In genomic region chr15:62161975-62162647, GRCm38 (mm10) we compare ENCODE assay signal across 9 mouse cellular contexts.
DNase-seq lines count a peak whose midpoint lies in the region; ATAC-seq and TF ChIP-seq lines count a peak whose summit lies in the region.
"Had no signal": no experiment of that assay in that cellular context is flagged by ENCODE, and none has a peak within 500 bp of the region (broad histone marks: within the 10 kb centered on the region; RNA-seq: fewer than 3 reads in every experiment).

No protein-coding gene starts in this region.

- H3K4me2 ChIP-seq in heart, embryonic 14.5 days (ENCODE audit: low read length), result peak overlapping the region; percentile 41
- no peak overlapping the region for H3K4me2 ChIP-seq in liver, embryonic 13.5 days

- H3K36me3 ChIP-seq in heart, embryonic 14.5 days (ENCODE audit: control insufficient read depth, insufficient read depth, low read length), result no peaks in the 10 kb centered on the region
- H3K36me3 ChIP-seq in liver, embryonic 13.5 days, result no peaks in the 10 kb centered on the region

- no peaks in the 10 kb centered on the region for H3K27me3 ChIP-seq in cerebellum, adult 2 months (ENCODE audit: control insufficient read depth, insufficient read depth, low read length)
- no peaks in the 10 kb centered on the region for H3K27me3 ChIP-seq in heart, embryonic 14.5 days (ENCODE audit: control insufficient read depth, insufficient read depth, low read length)
- no peaks in the 10 kb centered on the region for H3K27me3 ChIP-seq in liver, embryonic 13.5 days

- no peaks in the 10 kb centered on the region for H3K9me3 ChIP-seq in heart, embryonic 14.5 days (ENCODE audit: control insufficient read depth, low read length)
- H3K9me3 ChIP-seq in liver, embryonic 13.5 days (replicated peaks), result no peaks in the 10 kb centered on the region

- no peak overlapping the region for H3K27ac ChIP-seq in cerebellum, adult 2 months (ENCODE audit: insufficient read depth, low read length)
- peak overlapping the region; percentile 49 to 55 for H3K27ac ChIP-seq in heart, embryonic 14.5 days (replicated peaks in 1 of 2; ENCODE audit: control insufficient read depth in 1 of 2, insufficient read depth in 1 of 2, low read depth in 2 of 2, low read length in 2 of 2)
- peak overlapping the region; percentile 95 for H3K27ac ChIP-seq in liver, embryonic 13.5 days

- WGBS in cerebellum, adult 2 months, result 9% methylated on average over 8 of the region's 8 CpGs
- 27% methylated on average over 8 of the region's 8 CpGs for WGBS in heart, embryonic 14.5 days
- 58% methylated on average over 8 of the region's 8 CpGs for WGBS in liver, embryonic 13.5 days (ENCODE audit: insufficient replicate concordance)

- TF ChIP-seq POLR2A in cerebellum, adult 2 months (IDR thresholded peaks at IDR 0.05; ENCODE audit: borderline replicate concordance, insufficient read depth, low read length), result no peak

- TF ChIP-seq CTCF in cerebellum, adult 2 months (IDR thresholded peaks at IDR 0.05; ENCODE audit: borderline replicate concordance, insufficient read depth, low read depth, low read length), result no peak

- H3K9ac ChIP-seq in heart, embryonic 14.5 days (ENCODE audit: low read length), result peak overlapping the region; percentile 5; the same call in 1 of the 2 replicates
- H3K9ac ChIP-seq in liver, embryonic 13.5 days, result peak overlapping the region; percentile 46

- H3K4me1 ChIP-seq in cerebellum, adult 2 months (ENCODE audit: control insufficient read depth, insufficient read depth, low read length), result peaks cover 11% of the 10 kb centered on the region; the same call in 1 of the 2 replicates
- peaks cover 7 to 14% of the 10 kb centered on the region in 2 experiments; a peak in 3 of 4 replicates for H3K4me1 ChIP-seq in heart, embryonic 14.5 days (ENCODE audit: control insufficient read depth in 2 of 2, insufficient read depth in 2 of 2, low read length in 2 of 2)
- H3K4me1 ChIP-seq in liver, embryonic 13.5 days (replicated peaks), result peaks cover 85% of the 10 kb centered on the region

- no peak overlapping the region for H3K4me3 ChIP-seq in cerebellum, adult 2 months (replicated peaks; ENCODE audit: insufficient read depth, low read depth, low read length)
- no peak overlapping the region for H3K4me3 ChIP-seq in heart, embryonic 14.5 days (ENCODE audit: control insufficient read depth in 1 of 2, insufficient read depth in 1 of 2, low read depth in 1 of 2, low read length in 2 of 2)
- no peak overlapping the region for H3K4me3 ChIP-seq in liver, embryonic 13.5 days (replicated peaks)

- intact Hi-C loops in left cerebral cortex, postnatal 4 days (cut with DNase I), result no loop called here
- intact Hi-C loops in left cerebral cortex, postnatal 25 days (cut with DNase I), result no loop called here

- ATAC-seq in heart, embryonic 14.5 days (ENCODE audit: insufficient number of reproducible peaks, insufficient read depth, low FRiP score, low read depth), result no peak
- ATAC-seq in liver, embryonic 13.5 days (ENCODE audit: low read depth), result no peak

- peak; percentile 48 for DNase-seq in left cerebral cortex, postnatal 4 days
- no peak for DNase-seq in left cerebral cortex, postnatal 25 days (ENCODE audit: low spot score in 2 of 2)
- DNase-seq in cerebellum, adult 2 months, result peak; percentile 42 to 75
- no peak for DNase-seq in liver, embryonic 13.5 days
- no peak for DNase-seq in frontal cortex, postnatal 10 days (ENCODE audit: low spot score in 2 of 2)
- no peak for DNase-seq in right cerebral cortex, postnatal 4 days
- DNase-seq in gastrocnemius, adult 18-20 months (ENCODE audit: low spot score), result no peak
- DNase-seq: lung, adult 18-20 months had no signal

Comparison
In these comparisons a context has a peak if more than half of its experiments do, and no peak if none do; other contexts are left out.
1. DNase-seq: peak in left cerebral cortex, postnatal 4 days (single experiment) and cerebellum, adult 2 months (2 of 2); none in left cerebral cortex, postnatal 25 days (0 of 2), liver, embryonic 13.5 days (single experiment), frontal cortex, postnatal 10 days (0 of 2), right cerebral cortex, postnatal 4 days (single experiment) and gastrocnemius, adult 18-20 months (single experiment).